Mouse (Mus musculus): ENCODE results near the gene Exosc6.
"Not testable (repeated sequence)": the region's sequence is repeated elsewhere in the genome, so short reads cannot be mapped to it uniquely, and the experiment has no call there.

DNA sequence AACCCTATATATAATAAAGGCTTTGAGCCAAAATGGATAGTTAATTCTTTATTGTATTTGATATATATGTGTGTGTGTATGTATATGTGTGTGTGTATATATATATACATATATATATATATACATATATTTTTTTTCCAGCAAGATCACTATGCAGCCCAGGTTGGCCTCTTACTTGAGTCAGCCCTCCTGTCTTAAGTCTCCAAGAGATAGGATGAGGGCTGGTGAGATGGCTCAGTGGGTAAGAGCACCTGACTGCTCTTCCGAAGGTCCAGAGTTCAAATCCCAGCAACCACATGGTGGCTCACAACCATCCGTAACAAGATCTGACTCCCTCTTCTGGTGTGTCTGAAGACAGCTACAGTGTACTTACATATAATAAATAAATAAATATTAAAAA lies 29.5 kb upstream of the Exosc6 start:
- not testable (repeated sequence) for TF ChIP-seq CTCF (IDR thresholded peaks at IDR 0.05; ENCODE audit: control insufficient read depth, insufficient read depth, insufficient replicate concordance, low read depth, low read length); POLR2A (IDR thresholded peaks at IDR 0.05; ENCODE audit: control insufficient read depth, low read depth, low read length)

Data from testis, adult 2 months (tissue).